Mouse (Mus musculus) testis, postnatal 14 days (tissue): ENCODE measurements around the gene Abca7.

Experiments used
- DNase-seq: peaks from one replicate; pipeline ENCODE4 v3.0.0; 2021; ENCODE audit warnings: low spot score

Gene Abca7

DNA sequence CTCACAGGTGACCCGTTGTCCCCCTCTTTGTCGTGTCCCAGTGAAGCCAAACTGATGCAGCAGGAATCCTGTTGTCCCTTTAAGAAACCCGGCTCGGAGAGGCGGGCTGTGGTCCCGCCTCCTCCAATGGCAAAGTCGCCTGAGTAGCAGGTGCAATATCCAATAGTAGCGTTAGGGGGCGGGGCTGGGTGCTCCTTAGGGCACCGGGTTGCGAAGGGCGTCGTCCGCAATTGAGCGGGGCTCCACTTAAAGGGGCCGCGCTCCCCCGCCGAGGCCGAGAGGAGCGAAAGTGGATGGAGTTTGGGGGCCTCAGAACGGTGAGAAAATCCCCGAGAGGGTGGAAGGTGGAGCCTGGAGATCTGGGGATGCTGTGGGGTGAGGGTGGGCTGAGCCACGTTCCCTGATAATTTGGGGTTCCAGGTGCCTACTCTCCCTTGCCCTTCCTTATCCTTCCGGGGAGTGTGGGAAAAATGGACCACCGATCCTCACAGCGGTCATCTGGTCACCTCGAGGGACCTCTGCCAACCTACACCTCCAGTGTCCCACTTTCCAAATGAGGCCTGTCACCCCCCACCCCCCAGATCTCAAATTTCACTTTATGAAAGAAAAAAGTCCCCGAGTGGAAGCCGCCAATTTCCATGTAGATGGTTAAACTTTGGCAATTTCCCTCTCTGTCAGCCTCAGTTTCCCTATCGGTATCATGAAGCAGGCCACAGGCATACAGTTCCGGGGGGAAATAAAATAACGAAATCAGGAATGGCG lies at the start of gene Abca7:
Abca7 (plus strand) TSS at position 223 of the 762 bp plus-strand sequence.
- DNase-seq = peak; percentile 95

DNA sequence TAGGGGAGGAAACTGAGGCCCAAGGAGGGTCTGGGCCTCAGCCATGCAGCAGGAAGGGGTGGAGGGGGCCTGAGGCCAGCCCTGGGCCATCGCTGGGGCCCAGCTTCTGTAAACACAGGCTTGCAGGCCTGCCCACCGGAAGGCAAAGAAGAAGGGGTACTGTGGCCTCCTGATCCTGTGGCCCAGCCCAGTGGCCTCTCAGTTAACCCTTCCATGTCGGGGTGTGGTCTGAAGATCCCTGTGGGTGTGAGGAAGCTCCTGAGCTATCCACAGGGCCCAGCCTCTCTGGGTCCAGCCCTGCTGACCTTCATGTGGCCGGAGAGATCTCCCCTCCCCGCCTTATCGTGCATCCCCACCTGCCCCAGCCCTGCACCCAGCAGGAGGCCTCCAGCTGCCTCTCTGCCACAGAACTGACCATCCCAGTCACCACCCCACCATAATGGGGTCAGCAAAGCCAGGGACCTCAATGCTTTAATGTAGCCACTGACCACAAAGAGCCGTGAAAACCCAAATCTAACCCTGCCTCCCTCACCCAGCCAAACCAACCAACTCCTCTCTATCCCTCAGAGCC lies 49.5 kb upstream of the Abca7 start:
- DNase-seq = no peak

DNA sequence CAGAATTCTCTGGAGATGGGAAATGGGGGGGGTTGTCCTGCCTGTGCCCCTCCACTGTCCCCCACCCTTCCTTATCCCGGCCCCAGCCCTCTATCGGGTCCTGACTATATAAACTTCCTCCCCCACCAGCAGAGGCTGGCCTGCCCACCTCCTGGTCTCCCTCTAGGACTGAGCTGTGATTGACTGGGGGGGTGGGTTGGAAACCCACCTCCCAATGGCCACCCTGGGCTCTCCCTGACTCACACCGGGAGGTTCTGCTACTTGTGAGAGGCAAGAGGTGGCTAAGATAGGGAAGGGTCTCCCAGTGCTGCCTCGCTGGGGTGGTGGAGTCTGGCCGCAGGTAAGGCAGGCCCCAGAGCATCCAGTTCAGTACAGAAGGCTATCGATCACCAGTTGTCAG lies 48.8 kb upstream of the Abca7 start:
- no peak for DNase-seq

DNA sequence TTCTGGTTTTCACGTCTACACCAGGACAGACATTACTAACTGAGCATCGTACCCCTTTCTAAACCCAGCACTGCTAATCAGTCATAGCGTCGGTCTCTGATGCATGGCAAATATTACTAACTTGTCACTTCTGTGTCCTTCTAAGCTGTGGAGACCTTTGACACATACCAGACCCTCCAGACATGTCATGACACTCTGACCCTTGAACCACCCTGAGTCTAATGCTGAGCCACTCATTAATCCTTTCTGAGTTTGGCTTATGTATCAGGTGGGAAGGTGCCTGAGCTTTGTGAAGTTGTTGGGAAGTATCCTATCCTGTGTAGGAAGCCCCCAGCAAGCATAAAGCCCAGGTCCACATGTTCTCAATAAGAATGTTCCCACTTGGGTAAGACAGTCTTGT lies 46.4 kb upstream of the Abca7 start:
- DNase-seq = no peak

DNA sequence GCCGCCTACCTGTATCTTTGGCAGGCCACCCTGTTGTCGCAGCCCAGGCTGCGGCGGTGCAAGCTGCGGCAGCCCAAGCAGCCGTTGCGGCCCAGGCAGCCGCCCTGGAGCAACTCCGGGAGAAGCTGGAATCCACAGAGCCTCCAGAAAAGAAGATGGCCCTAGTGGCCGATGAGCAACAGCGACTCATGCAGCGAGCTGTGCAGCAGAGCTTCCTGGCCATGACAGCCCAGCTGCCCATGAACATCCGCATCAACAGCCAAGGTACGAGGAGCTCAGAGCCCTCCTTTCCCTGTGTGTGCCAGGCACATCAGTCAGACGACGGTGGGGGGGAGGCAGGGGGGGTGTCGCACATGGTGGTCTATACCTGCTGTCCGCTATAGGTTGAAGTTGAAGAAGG lies 45.6 kb upstream of the Abca7 start:
- no peak for DNase-seq

DNA sequence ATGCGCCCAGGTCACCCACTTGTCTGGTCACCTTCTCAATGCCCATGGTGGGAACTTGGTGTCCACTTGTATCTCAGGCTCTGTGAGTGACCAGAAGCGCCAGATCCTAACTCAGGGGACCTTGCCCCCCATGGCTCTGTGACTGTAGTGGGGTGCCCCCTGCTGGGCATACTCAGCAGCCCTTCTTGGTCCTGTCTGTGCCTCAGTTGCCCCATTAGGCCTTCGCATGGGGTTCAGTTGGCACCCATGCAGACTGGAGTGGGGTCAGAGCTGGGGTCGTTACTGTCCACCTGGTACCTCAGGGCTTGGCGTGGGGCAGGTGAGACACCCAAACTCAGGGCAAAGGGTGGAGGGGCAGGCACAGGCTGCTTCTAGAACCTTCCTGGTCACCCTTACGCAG lies 42.3 kb upstream of the Abca7 start:
- DNase-seq = no peak

DNA sequence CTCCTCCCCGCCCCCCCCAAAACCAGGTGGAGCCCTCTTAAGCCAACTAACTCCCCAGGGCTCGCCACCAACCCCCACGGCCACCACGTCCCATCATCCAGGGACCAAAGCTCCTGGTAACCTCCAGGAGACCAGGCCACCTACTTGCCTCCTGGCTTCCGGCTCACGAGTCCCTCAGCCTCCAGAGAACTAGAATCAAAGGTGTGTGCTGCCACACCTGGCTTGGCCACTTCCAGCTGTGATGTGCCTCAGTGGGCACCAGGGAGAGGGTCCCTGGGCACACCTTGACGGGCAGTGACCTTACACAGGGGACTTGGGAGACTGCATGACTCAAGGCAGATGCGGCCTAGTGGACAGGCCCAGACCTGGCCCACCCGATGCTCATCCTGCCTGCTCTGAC lies 40.6 kb upstream of the Abca7 start:
- no peak for DNase-seq

DNA sequence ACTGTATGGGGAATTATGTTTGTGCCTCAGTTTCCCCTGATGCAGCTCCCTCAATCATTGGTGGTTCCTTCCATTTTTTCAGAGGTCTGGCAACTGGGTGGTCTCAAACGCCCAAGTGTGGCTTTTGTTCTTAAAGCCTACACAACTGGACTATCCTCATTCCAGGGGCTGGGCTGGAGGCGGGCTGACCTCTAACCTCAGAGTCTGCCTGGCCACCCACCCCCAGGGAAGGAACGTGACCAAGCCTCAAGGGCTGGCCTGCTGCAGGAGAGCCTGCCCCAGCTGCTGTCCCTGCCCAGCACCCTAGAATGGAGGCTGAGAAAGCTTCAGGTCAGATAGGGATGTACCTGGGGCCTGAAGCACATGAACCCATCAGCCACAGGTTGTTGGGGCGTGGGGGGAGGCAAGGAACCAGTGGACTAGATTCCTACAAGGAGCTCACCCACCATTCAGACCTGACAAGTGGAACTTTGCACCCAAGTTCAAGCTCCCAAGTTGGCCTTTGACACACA lies 39.6 kb upstream of the Abca7 start:
- no peak for DNase-seq

DNA sequence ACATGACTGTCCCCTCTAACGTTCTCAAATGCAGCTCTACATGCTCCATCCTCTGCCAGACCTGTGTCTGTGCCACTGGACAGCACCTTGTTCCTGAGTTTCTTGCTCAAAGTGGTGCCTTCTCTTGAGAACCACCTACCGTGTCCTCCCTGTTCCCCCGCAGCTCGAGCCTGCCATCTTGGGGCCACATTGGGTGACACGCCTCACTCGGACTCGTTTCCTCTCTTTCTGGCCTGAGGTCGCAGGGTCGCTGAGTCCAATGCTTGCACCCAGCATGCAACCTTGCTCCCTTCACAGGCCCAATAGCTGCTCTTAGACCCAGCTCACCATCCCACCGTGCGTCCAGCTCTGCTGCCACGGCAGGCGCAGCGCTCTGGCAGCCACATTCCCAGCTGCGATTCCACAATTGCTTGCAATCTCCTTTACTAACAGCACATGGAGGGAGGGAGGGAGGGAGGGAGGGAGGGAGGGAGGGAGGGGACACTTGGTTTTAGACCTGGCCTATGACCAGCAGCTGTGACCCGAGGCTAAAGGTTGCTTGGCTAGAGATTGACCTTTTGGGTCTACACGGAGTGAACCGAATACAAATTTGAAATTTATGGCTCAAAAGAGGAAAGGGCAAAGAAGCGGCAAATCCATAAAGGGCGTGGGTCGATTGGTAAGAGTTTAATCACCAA lies 38.0 kb upstream of the Abca7 start:
- DNase-seq = no peak

DNA sequence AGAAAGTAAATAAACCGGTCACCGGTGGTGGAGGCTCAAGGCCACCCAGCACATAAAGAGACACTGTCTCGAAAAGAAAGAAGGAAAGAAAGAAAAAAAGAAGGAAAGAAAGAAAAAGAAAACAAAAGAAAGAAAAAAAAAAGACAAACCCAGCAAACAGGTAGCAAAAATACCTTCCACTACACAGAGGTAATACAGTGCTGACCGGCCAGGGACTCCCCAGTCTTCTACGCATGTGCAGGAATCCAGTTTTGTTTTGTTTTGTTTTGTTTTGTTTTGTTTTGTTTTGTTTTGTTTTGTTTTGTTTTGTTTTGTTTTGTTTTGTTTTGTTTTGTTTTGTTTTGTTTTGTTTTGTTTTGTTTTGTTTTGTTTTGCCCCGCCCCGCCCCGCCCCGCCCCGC lies 36.9 kb upstream of the Abca7 start:
- peak; percentile 71 for DNase-seq

DNA sequence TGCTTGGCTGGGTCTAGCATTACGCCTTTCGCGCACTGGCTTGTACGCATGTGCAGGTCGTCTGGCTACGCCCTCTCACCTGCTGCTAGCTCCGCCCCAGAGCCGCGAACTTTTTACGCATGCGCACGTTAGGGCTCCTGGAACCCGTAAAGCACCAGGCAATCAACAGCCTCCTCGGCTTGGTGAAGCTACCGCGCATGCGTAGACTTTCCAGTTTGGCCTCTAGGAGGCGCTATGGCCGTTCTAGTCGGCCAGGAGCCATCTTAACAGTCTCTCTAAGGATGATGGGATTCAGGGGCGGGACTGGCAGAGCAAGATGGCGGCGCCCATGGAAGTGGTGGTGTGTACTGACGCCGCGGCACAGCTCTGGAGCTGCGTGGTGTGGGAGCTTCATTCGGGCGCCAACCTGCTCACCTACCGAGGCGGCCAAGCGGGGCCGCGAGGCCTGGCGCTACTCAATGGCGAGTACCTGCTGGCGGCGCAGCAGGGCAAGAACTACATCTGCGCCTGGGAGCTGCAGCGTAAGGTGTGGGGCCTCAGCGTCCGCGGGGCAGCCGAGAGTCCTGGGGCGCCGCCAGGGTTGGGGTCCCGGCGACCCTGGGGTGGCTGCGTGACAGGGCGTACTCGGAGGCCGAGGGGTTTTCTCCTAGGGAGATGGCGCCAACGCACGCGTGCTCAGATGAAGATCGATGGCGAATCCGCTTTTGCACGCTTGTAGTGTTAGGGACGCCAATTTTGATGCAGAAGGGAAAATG lies 36.3 kb upstream of the Abca7 start, which contains the start of gene Wdr18:
Wdr18 (plus strand) TSS at position 306 of the 755 bp plus-strand sequence.
- peak; percentile 100 for DNase-seq

DNA sequence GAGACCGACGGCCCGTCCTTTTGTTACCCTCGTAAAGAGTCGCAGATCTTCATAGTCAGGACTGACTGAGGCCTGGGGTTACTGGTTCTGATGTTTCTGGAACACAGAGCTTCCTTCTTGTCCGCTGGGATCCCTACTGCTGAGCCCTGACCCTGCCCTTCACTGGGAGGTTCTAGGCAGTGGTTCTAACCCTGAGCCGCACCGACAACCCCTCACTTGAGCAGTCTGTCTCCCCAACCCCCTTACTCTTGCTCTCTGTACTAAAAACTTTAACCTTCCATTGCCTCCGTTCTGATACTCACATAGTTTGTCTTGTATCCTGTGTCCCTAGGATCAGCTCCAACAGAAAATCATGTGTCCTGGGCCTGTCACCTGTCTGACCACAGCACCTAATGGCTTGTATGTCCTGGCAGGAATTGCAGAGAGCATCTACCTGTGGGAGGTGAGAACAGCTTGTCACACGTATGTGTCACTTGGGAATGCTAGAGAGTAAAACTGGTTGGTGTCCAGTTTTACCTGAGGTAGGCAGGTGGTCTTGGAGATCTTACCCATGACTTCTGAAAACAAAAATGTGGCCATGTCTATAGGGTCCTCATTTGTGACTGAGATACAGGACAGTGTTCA lies 35.5 kb upstream of the Abca7 start:
- no peak for DNase-seq

DNA sequence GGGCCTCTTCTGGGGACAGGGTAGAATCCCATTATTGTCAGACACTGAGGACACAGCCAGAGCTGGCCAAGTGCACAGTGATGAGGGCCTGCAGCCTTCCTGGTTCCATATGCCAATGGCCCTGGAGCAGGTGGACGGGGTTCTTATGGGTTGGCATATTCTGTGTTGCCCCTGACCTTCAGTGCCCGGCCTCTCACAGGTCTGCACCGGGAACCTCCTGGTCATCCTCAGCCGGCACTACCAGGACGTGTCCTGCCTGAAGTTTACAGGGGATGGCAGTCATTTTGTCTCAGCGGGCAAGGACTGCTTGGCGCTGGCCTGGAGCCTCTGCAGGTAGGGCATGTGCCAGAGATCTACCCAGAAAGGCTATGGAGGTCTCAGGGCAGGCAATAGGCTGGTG lies 31.6 kb upstream of the Abca7 start:
- no peak for DNase-seq

DNA sequence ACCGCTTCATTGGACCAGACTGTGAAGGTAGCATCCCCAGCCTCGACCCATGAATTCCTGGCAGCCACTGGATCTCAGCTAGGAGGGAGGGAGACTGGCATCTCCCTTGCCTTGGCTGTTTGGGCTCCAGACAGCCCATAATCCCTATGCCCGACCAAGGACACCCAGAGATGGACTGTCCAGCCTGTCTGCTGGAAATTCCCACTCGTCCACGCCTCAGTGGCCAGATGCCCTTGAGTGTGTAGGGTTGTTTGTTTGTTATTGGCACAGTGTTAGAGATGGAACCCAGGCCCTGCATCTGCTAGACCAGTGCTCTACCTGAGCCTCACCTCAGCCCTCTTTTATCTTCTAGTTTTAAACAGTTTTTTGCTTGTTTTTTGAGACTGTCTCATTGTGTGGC lies 31.0 kb upstream of the Abca7 start:
- no peak for DNase-seq

DNA sequence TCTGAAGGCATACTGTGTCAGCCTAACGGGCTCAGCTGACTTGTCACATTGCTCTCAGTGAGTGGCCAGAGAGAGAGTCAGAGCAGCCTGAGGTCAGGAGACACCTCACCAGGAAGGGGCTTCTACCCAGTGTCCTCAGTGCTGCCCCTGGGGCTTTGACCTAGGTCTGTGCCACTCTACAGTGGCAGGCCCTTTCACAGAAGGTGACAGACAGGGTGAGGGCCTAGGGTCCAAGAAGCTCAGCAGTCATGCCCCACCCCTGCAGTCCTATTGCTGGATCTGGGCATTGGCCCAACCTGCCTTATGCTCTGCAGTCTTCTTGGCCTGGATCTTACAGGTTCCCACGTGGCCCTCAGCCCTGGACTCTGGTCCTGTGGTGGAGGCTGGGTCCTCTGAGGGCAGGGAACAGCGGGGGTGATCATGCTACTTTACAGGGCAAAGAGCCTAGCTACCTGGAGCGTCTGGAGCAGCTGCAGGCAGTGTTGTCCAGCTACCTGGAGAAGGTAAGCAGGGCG lies 29.4 kb upstream of the Abca7 start:
- no peak for DNase-seq

DNA sequence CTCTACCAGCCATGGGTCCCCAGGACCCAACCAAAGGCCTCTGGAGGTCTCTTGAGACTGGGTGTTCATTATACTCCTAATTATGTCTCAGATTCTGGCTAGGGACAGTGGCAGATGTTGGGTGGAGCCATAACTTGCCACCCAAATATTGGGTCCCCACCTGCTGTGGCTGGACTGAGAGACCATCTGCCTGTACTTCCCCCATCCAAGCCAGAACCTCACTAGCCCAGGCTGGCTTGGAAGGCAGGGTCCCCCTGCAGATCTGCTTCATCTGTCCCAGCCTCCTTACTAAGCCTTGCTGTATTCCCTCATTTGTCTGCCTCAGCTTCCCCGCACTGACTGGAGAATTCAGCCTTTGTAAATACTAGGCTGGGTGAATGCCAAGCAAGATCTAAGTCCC lies 28.1 kb upstream of the Abca7 start:
- no peak for DNase-seq

DNA sequence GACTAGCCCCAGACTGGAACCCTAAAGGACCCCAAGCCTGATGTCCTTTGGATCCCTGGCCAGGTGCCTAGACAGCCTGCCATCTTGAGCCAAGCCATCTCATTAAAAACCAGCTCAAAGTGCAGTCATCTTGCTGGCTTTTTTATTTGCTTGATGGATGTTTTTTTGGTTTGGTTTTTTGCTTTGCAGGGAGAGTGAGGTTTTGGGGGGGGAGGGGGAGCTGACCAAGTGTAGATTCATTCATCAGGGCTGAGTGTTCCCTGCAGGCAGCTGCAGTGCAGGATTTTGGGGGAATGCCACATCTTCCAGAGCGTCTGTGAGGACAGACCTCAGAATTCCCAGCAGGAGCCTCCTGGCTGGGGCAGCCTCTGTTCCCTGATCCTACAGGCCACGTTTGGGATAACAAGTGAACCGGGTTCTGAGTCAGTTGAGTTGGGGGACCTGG lies 27.1 kb upstream of the Abca7 start:
- DNase-seq = no peak

DNA sequence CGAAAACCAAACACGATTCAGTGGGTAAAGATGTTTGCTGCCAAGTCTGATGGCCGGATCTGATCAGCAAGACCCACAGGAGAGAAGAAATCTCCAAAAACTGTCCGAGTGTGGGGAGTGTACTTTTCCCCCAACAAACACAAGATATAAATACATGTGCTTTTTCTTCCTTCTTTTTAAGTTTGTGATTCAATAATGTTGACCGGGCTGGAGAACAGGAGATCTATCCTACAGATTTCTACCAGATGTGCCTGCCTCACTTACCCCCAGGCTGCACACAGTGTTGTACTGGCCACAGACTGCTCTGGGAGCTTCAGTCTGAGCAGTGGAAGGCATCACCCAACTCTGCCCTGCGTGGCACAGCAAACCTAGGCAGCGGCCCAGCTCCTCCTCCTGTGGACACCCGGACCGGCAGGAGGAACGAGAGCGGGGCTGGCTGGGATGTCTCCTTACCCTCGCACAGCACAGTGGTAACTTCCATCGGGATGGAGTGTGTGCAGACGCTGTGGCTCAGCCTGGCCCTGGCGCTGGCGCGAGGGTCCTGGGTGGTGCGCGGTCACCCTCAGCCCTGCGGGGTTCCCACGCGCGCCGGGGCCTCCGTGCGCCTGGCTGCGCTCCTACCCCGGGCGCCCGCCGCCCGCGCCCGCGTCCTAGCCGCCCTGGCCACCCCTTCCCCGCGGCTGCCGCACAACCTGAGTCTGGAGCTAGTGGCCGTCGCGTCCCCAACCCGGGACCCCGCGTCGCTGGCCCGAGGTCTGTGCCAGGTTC lies 25.7 kb upstream of the Abca7 start, which contains the start of gene Grin3b:
Grin3b (plus strand) TSS at position 301 of the 768 bp plus-strand sequence.
- no peak for DNase-seq

DNA sequence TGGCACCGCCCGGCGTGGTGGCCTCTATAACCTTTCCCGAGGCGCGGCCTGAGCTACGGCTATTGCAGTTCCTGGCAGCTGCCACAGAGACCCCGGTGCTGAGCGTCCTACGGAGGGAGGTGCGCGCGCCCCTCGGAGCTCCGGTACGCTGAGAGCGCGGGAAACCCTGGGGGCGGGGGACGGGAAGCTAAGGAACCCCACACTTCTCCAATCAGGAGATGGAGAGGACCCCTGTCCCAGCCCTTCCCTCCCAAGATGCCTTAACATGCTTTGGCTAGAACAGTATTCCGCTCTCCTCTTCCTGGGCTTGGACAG lies 25.2 kb upstream of the Abca7 start:
- DNase-seq = no peak

DNA sequence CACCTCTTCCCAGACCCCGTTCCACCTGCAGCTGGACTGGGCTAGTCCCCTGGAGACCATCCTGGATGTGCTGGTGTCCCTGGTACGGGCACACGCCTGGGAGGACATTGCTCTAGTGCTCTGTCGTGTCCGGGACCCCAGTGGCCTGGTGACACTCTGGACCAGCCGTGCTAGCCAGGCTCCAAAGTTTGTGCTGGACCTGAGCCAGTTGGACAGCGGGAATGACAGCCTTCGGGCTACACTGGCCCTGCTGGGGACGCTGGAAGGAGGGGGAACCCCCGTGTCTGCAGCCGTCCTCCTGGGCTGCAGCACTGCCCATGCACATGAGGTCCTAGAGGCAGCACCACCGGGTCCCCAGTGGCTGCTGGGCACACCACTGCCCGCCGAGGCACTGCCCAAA lies 23.5 kb upstream of the Abca7 start:
- no peak for DNase-seq

DNA sequence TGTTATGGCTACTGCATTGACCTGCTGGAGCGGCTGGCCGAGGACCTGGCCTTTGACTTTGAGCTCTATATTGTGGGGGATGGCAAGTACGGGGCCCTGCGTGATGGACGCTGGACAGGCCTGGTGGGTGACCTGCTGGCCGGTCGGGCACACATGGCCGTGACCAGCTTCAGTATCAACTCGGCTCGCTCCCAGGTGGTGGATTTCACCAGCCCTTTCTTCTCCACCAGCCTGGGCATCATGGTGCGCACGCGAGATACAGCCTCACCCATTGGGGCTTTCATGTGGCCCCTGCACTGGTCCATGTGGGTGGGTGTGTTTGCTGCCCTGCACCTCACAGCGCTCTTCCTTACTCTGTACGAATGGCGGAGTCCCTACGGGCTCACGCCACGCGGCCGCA lies 22.2 kb upstream of the Abca7 start:
- no peak for DNase-seq
